Mouse (Mus musculus) ES-E14 (cell line): ENCODE results near the gene Swap70.

Experiments
- CHD2 ChIP-seq: IDR thresholded peaks from 2 replicates; pipeline ENCODE4 v1.6.1; 2014; ENCODE audit warnings: mild to moderate bottlenecking, low read depth, low read length, inconsistent platforms
- HCFC1 ChIP-seq: IDR thresholded peaks from 2 replicates; pipeline ENCODE4 v1.6.1; 2012; ENCODE audit warnings: low read length, inconsistent platforms, borderline replicate concordance; ENCODE audit not compliant: insufficient read depth
- MAFK ChIP-seq: IDR thresholded peaks from 2 replicates; pipeline ENCODE4 v1.6.1; 2014; ENCODE audit warnings: mild to moderate bottlenecking, low read depth, low read length, inconsistent platforms; ENCODE audit not compliant: insufficient read depth
- ZC3H11A ChIP-seq: IDR thresholded peaks from 2 replicates; pipeline ENCODE4 v1.6.1; 2012; ENCODE audit warnings: low read depth, mild to moderate bottlenecking, inconsistent platforms, low read length, borderline replicate concordance
- ZNF384 ChIP-seq: IDR thresholded peaks from 2 replicates; pipeline ENCODE4 v1.6.1; 2012; ENCODE audit warnings: low read depth, low read length, inconsistent platforms

DNA sequence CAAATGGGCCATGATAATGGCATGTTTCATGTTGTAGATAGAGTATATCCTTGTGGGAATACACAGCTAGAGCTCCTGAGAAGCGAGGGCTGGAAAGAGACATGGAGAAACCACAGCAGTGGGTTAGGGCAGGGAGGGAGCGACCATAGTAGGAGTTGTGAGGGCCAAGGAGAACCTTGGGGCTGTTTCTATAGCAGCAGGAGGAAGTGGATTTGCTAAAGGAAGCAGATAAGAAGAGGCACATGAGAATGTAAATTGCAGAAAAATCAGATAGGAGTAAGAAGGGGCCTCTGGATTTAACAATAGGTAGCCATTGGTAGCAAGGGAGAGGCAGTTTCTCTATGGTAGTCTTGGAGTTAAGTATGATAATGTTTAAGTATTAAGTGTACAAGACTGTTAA, 35.5 kb downstream of the Swap70 start:
- no peak for TF ChIP-seq HCFC1
- TF ChIP-seq MAFK: no peak
- no peak for TF ChIP-seq ZC3H11A
- no peak for TF ChIP-seq CHD2
- no peak for TF ChIP-seq ZNF384
